Mouse (Mus musculus) gastrocnemius, postnatal 36 days (tissue): Measurements from ENCODE around the gene Ttll2. TPM values are rescaled to one million over a fixed set of nuclear protein-coding genes. Genes with fewer than 3 reads are reported as not detected.
"Not testable (repeated sequence)": the region's sequence is repeated elsewhere in the genome, so short reads cannot be mapped to it uniquely, and the experiment has no call there.

ENCODE experiments used
- DNase-seq, 2 experiments: peaks; one replicate each; pipeline ENCODE4 v3.0.0; 2022
- intact Hi-C: fragments of 180-260 bp; cut with DNase I; formaldehyde crosslinking; loops from one replicate; pipeline ENCODE4 v1.15.1; 2025
- total RNA-seq, 2 experiments: library from RNA; stranded (reverse); gene quantifications; 2 replicates each; pipeline ENCODE4 v1.2.3; 2021

Gene Ttll2
- total RNA-seq, 2 experiments from 2014 or later: not detected

DNA sequence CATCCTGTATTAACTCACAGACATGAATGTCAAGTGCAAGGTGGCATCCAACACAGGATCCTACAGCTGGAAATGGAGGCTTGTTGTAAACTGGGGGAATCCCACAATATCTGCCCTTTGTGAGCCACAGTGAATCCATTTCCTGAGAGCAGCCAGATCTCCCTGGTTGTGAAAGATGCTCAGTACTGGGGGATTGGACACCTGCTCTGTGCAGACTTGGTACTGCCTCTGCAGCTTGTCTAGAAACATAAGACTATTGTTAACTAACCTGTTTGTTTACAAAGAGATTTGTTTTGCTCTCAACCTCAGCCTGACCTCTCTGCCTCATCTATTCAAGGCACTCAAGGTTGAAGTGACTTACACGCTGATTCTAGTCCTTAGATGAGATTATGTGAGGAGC lies 13.8 kb upstream of the Ttll2 start:
- intact Hi-C loops, DNase-seq: not testable (repeated sequence)

DNA sequence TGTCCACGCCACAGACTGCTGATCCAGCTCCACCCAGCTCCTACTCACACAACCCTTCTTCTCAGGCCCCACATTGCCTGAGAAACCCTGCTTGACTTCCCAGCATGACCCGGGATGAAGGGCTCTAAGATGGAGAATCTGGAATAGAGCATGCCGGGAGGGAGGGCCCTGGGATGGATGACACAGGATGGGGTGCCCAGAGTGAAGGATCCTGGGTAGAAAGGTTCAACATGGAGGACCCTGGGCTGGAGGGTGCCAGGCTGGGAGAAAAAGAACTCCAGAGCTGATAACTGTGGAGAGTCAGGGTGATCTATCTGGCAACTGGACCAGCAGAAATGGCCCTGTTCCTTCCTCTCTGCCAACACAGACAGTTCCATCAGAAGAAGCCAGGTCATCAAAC lies 13.1 kb upstream of the Ttll2 start:
- DNase-seq, intact Hi-C loops: not testable (repeated sequence)

DNA sequence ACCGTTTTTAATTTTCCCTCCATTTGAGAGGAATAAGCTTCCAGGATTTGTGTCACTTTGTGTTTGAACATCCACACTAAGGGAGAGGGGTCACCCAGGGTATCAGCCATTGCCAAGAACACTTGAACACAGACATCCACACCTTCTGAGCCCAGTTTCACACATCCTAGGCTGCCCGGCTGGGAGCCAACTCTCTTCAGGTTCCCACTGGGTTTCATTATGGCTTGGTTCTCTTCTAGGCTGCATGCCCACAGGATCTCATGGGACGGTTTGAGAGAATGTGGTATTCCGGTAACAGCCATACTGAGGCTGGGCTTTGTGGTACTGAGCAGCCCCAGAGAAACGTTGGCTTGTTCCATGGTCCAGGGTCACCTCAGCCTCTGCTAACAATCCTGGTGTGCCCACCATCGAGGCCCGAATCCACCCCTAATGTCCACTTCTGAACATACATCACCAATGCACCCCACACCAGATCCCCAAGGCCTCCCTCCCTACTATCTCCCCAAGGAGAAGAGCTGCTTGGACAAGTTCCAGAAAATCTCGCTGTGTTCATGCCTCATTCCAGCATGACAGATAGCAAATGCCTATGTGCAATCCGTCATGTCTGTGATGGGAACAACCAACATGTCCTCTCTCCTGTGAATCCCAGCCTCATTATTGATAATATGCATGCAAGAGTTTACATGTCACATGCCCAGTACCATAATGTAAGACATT lies 8.4 kb upstream of the Ttll2 start:
- intact Hi-C loops, DNase-seq: not testable (repeated sequence)

DNA sequence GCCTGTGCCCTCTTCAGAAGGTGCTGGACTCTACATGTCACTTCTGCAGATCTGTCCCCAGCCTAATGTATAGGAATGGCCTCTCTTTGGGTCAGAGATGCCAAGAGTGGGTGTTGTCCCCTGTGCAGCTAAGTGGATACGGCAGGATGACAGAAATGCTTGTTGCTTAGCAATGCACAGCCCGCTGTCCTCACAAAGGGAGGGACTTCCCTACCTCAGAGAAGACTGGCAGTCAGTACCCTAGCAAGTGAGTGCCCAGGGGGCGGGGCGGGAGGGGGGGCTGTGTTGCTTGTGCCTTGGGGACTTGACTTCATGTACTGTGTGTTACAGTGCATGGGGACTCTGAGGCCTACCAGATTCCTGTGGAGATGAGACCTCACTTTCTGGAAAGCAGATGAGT lies 7.3 kb upstream of the Ttll2 start:
- intact Hi-C loops, DNase-seq: not testable (repeated sequence)

DNA sequence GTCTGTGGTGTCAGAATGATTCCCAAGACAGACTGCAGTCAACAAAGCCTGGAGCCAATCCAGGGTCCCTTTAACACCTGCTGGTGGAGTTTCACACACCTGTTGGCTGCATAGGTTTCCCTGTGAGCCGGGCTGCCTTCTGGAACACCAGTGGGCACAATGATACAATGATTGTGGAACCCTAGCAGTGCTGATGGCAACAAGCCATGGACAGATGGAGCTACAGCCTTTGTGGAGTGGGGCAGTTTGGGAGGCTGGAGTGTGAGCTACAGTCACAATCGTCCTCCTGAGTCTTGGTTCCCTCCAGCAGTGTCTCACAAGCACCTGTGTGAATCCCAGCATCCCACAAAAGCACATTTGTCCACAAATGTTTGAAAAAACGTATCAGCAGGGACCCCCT lies 3.7 kb downstream of the Ttll2 start:
- DNase-seq, intact Hi-C loops: not testable (repeated sequence)

DNA sequence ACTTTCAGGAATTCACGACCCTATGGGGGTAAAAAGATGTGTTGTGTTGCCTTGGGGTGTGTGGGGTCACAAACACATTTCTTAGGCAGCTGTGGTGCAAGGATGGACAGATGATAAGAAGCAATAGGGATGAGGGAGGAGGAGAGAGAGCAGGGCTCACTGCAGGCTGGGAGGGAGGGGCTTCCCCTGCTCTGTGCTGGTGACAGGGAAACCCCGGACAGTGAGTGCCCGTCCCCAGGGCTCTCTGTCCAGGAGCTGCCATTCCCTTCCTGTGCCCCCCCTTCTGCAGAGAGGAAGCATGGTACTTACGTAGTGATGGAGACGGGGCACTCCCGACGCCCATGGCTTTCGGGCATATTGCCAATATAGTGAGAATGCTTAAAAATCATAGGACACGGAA lies 15.1 kb downstream of the Ttll2 start:
- intact Hi-C loops, DNase-seq: not testable (repeated sequence)

DNA sequence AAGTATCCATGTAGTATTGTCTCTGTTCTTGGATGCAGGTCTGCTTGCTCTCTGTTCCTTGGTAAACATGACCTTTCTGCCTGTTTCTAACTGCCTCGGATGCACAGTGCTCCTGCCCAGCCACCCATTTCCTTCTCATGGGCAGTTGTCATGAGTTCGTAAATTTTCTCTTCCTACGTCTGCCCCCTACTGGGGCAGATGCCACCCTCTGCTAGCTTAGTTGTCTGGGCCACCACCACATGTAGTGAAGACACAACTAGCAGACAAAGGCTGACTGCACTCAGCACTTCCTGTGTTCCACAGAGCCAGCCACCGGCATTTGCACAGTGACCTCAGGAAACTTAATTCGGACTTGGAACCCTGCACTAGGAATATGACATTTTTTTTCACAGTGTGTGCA lies 19.8 kb downstream of the Ttll2 start:
- DNase-seq, intact Hi-C loops: not testable (repeated sequence)

DNA sequence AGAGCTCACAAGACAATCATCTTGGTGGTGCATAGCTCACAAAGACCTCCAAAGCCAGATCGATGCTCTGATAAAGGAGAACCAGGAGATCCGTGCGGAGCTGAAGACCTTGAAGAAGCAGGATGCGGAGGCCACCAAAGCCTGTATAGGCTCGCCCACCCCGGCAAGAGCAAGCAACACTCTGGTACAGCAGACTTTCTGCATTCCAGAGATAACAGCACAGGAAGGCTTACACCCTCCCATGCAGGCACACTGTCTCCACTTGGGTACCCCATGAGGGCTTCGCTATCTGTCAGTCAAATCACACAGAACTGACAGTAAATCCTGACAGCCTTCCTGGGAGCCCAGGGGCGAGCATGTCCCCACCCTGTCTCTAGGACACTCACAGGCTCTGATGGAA lies 26.1 kb downstream of the Ttll2 start:
- intact Hi-C loops, DNase-seq: not testable (repeated sequence)

DNA sequence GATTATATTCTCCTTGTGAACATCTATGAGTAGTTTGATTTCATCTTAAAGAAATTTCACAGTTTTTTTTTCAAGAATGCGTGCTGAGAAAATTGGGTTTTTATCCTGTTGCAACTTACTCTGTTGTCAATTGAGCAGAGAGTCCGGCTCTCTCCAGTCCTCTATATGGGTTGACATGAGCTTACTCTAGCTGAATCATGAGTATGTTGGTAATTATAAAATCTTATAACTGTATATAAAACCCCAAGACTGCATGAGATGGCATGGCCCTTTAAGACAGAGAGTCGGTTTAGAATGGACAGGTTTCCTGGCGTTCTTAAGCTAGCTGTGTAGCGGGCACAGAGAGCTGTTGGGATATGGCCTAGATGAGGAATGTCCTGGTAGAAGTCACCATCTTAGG lies 28.1 kb downstream of the Ttll2 start, which contains the start of gene Tcp10a:
Gene Tcp10a, plus strand, starts transcription at position 301 of the 400 bp plus-strand sequence.
- intact Hi-C loops, DNase-seq: not testable (repeated sequence)

DNA sequence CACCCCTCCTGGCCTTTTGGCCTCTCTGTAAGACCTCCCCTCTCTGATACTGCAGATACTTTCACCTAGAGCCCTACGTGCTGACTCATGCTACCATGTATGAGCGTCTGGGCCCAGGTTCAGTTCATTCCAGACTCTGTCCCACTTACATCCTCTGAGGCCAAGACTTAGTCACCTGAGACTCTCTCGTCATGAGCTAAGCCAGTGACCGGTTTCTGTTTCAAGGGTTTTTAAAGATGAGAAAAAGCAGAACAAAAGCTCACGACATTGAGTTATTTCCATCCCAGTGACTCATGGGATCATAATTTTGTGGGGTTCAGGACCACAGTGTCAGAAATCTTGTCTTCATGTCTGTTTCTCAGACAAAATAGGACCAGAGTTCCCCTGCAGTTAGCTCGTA lies 32.7 kb downstream of the Ttll2 start:
- intact Hi-C loops, DNase-seq: not testable (repeated sequence)

DNA sequence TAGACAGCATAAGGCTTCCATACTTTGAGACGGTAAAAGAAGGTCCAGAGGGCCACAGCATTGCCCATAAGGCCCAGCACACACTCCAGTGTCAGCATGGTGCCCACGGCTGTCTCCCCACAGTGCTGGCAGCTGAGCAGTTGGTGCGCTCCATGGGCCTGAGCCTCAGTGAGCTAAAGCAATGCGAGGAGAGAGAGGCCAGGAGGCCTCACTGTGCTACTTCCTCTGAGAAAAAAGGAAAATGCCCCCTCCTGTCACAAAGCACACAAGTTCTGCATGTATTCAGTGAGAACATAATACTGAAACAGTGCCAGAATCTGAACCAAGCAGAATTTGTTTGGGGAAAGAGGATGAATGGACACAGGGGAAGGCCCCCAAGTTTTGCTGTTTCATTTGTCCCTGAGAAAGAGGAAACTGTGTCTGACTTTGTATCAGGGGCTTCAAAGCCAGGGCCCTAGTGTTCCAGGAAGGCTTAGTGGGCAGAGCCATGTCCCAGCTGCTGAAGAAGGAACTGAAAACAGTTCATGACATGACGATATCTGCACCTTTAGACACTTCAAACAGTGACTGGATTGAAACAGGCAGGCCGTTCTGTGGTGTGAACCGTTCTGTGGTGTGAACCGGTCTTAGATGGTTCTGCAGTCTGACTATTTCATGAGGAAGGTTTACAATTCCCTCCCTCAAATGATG lies 36.7 kb downstream of the Ttll2 start:
- DNase-seq, intact Hi-C loops: not testable (repeated sequence)

DNA sequence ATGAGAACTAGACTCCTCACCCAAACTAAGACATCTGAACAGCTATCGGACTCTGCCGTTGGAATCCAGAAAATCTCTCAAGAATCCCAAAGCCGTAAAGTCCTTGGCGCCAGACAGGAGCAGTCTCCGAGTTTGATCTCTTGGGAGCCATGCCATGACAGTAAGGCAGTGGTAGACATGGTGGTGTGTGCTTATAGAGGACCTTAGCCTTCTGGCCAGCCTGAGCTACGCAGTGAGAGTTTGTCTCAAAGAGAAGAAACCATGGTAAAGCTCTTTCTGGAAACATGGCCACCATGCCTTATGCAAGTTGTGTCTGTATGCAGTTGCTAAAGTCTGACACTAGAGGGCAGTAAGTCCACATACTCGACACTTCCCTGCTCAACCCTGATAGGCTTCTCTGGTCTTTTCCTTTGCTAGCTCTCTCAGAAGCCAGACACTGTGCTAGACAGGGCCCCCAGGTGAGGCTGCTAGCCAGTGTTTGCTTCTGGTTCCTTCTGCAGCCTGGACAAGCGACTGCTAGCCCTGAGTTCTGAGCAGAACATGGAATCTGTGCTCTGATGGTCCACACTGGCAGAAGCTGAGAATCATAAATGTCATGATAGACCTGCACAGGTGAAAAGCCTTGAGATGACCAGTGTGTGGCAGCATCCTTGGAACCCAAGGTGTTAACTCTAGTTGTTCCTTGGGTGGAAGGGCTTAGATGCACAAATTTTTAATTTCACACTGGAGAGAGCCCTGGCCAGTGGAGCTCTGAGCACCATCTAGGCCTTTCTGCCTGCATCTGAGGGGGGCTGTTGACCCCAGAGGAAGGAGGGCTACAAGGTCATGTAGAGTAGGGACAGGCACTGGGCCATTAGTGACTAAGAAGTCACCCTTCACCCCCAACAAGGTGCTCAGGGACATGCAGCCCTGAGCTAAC lies 46.0 kb downstream of the Ttll2 start:
- DNase-seq: not testable (repeated sequence)

More for the DNA sequence above, 46.0 kb downstream of the Ttll2 start:
- intact Hi-C loops: not testable (repeated sequence)

Other genes with a start within 250 kb of the Ttll2 start
- 10 to 100 TPM; 90.6 to 95.7 TPM for gene Rps6ka2, start 182.6 kb downstream of the Ttll2 start, total RNA-seq
- gene Tcp10a, start 28.1 kb downstream of the Ttll2 start, total RNA-seq: not detected
- not detected for gene Gm49630, start 19.3 kb upstream of the Ttll2 start, total RNA-seq
- gene Unc93a2, start 32.8 kb upstream of the Ttll2 start, total RNA-seq: under 1 TPM in 1 of 2 experiments, not detected in 1; 0.26 TPM